Mouse (Mus musculus): ENCODE data around the gene Plac1. TPM values are rescaled to one million over a fixed set of nuclear protein-coding genes. Genes with fewer than 3 reads are reported as not detected.

The Plac1 gene
- not detected for total RNA-seq (2021)
- long read RNA-seq, experiment 1, partial matches to known transcripts: 0 of 1 reads
- long read RNA-seq, experiment 1, other reads (novel, unspliced or antisense): 0 of 1 reads
- long read RNA-seq, experiment 2: 0 reads

- intact Hi-C loops (cut with DNase I): no loop called here
- no peak for DNase-seq
Measured at GRCm38 (mm10) chrX:53240011-53240410, at the start of gene Plac1. Gene Plac1, minus strand, starts transcription at chrX:53240111.

- intact Hi-C loops (cut with DNase I): no loop called here
- DNase-seq: no peak
Measured at GRCm38 (mm10) chrX:53287924-53288323, 48.0 kb upstream of the Plac1 start.

- intact Hi-C loops (cut with DNase I): loop anchor here (10.0 kb wide), 1 partner anchor 52 kb away; no protein-coding TSS in a partner anchor
- DNase-seq: no peak
Measured at GRCm38 (mm10) chrX:53273124-53273523, 33.2 kb upstream of the Plac1 start, which contains the start of gene Fam122c. Gene Fam122c, plus strand, starts transcription at chrX:53273424.

GRCm38 (mm10) chrX:53271628-53272027 is 31.7 kb upstream of the Plac1 start:
- intact Hi-C loops (cut with DNase I): loop anchor here (10.0 kb wide), 1 partner anchor 53 kb away; no protein-coding TSS in a partner anchor
- peak in 1 of 2 experiments; percentile 14 for DNase-seq

- DNase-seq: no peak
- intact Hi-C loops (cut with DNase I): loop anchor here (10.0 kb wide), 1 partner anchor 55 kb away; no protein-coding TSS in a partner anchor
Measured at GRCm38 (mm10) chrX:53270063-53270432, 30.1 kb upstream of the Plac1 start.

GRCm38 (mm10) chrX:53269289-53270062 is 29.6 kb upstream of the Plac1 start, which contains the start of gene Fam122b:
Gene Fam122b, minus strand, starts transcription at chrX:53269805.
- DNase-seq: peak; percentile 79 to 86
- intact Hi-C loops (cut with DNase I): loop anchor here (10.0 kb wide), 2 partner anchors 55 to 75 kb away; no protein-coding TSS in a partner anchor

- intact Hi-C loops (cut with DNase I): loop anchor here (10.0 kb wide), 1 partner anchor 76 kb away; no protein-coding TSS in a partner anchor
Measured at GRCm38 (mm10) chrX:53268856-53269255, 28.9 kb upstream of the Plac1 start.

GRCm38 (mm10) chrX:53266186-53266585 is 26.3 kb upstream of the Plac1 start:
- DNase-seq: no peak
- intact Hi-C loops (cut with DNase I): loop anchor here (10.0 kb wide), 1 partner anchor 79 kb away; no protein-coding TSS in a partner anchor

More at GRCm38 (mm10) chrX:53268856-53269255, 28.9 kb upstream of the Plac1 start:
- DNase-seq: peak; percentile 25 to 55

GRCm38 (mm10) chrX:53255195-53255594 is 15.3 kb upstream of the Plac1 start:
- intact Hi-C loops (cut with DNase I): no loop called here
- DNase-seq: no peak

- intact Hi-C loops (cut with DNase I): no loop called here
- DNase-seq: no peak
Measured at GRCm38 (mm10) chrX:53237971-53238370, 1.9 kb downstream of the Plac1 start.

GRCm38 (mm10) chrX:53236404-53236803 is 3.5 kb downstream of the Plac1 start:
- no peak for DNase-seq
- intact Hi-C loops (cut with DNase I): no loop called here

GRCm38 (mm10) chrX:53233689-53234088 is 6.2 kb downstream of the Plac1 start:
- intact Hi-C loops (cut with DNase I): no loop called here
- no peak for DNase-seq

- intact Hi-C loops (cut with DNase I): no loop called here
- DNase-seq: no peak
Measured at GRCm38 (mm10) chrX:53231965-53232364, 7.9 kb downstream of the Plac1 start.

GRCm38 (mm10) chrX:53224353-53224944 is 15.5 kb downstream of the Plac1 start:
- no peak for DNase-seq
- intact Hi-C loops (cut with DNase I): no loop called here

- intact Hi-C loops (cut with DNase I): no loop called here
- DNase-seq: peak in 1 of 2 experiments; percentile 27
Measured at GRCm38 (mm10) chrX:53220855-53221254, 19.1 kb downstream of the Plac1 start.

GRCm38 (mm10) chrX:53214557-53215229 is 25.2 kb downstream of the Plac1 start:
- intact Hi-C loops (cut with DNase I): no loop called here
- no peak for DNase-seq

GRCm38 (mm10) chrX:53213838-53214237 is 26.1 kb downstream of the Plac1 start:
- intact Hi-C loops (cut with DNase I): no loop called here
- no peak for DNase-seq

- intact Hi-C loops (cut with DNase I): no loop called here
- no peak for DNase-seq
Measured at GRCm38 (mm10) chrX:53212485-53212884, 27.4 kb downstream of the Plac1 start.

GRCm38 (mm10) chrX:53211756-53212483 is 28.0 kb downstream of the Plac1 start:
- DNase-seq: peak; percentile 48 to 67
- intact Hi-C loops (cut with DNase I): no loop called here

GRCm38 (mm10) chrX:53209431-53209830 is 30.5 kb downstream of the Plac1 start:
- no peak for DNase-seq
- intact Hi-C loops (cut with DNase I): no loop called here
